In the genomic region with DNA sequence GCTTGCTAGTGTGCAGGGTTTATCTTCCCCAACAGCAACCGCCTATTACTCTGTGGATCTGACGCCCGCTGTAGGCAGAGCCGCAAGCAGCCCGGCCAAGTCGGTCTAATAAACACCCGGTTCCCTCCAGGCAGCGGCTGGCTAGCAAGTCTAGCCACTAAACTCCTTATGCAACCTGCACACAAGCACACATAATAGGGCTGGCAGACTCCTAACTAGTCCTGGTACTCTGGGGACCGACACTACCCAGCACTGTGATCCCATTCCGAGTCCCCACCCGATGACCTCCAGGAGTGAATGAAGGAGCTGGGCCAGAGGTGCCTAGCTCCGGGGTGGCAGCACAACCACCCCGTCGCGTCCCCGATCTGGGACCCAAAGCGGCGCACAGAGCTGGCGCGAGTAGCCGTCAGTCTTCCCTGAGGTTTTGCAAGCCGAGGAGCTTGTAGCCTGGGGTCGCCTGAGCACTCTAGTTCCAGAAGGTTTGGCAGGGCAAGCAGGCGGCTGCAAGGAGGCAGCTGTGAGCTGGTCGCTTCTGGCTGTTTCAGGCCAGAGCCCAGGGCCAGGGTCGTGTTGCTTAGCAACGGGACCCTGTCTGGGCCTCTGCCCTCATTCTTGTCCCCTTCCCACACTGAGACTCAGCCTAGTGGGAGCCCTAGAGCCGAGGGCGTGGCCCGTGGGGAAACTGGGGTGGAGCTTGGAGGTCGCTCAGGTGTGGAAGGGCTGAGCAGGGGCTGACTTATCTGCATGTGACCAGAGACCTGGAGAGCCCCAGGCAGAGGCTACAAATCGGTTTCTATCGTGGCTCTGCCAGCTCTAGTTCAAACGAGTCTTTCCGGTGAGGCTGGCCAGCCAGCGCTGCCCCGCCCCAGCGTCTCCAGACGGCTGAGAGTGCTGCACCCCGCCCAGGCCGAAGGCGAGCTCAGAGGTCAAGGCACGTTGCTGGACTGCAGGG, we compare ENCODE assay signal across 8 mouse cellular contexts.
DNase-seq lines count a peak whose midpoint lies in the region; ATAC-seq lines count a peak whose summit lies in the region.

No protein-coding gene starts in this region.

- H3K27me3 ChIP-seq in hindbrain, embryonic 11.5 days (ENCODE audit: control insufficient read depth, insufficient read depth, low read length), result no peaks in the 10 kb centered on the region
- H3K27me3 ChIP-seq in lung, embryonic 16.5 days (ENCODE audit: control insufficient read depth, insufficient read depth, low read depth, low read length), result no peaks in the 10 kb centered on the region

- no peaks in the 10 kb centered on the region for H3K9me3 ChIP-seq in hindbrain, embryonic 11.5 days (ENCODE audit: control insufficient read depth, low read length)
- H3K9me3 ChIP-seq in lung, embryonic 16.5 days (ENCODE audit: control insufficient read depth, low read length), result no peaks in the 10 kb centered on the region

- peak; percentile 96 for ATAC-seq in hindbrain, embryonic 11.5 days (ENCODE audit: low FRiP score)
- ATAC-seq in lung, embryonic 16.5 days (ENCODE audit: low read depth), result peak; percentile 88
- no peak for ATAC-seq in megakaryocyte progenitor cell, adult 5-6 weeks (replicated peaks; ENCODE audit: poor library complexity)

- H3K36me3 ChIP-seq in hindbrain, embryonic 11.5 days (ENCODE audit: control insufficient read depth, insufficient read depth, low read length), result no peaks in the 10 kb centered on the region
- H3K36me3 ChIP-seq in lung, embryonic 16.5 days (ENCODE audit: control insufficient read depth, insufficient read depth, low read length), result no peaks in the 10 kb centered on the region

- DNase-seq in layer of hippocampus, adult 11-12 months (ENCODE audit: low spot score), result peak; percentile 9
- no peak for DNase-seq in layer of hippocampus, adult 9-10 months (ENCODE audit: low spot score)
- peak; percentile 22 to 36 for DNase-seq in frontal cortex, postnatal 36 days (ENCODE audit: low spot score in 2 of 2)
- DNase-seq in hindbrain, embryonic 11.5 days (ENCODE audit: low spot score), result peak; percentile 87
- DNase-seq in layer of hippocampus, adult 9-11 months, result peak; percentile 7
- DNase-seq in right cerebral cortex, adult 18-20 months, result peak; percentile 25

- peak overlapping the region; percentile 79 for H3K27ac ChIP-seq in hindbrain, embryonic 11.5 days (ENCODE audit: low read depth, low read length)
- peak overlapping the region; percentile 79 for H3K27ac ChIP-seq in lung, embryonic 16.5 days (ENCODE audit: low read length)

- H3K4me3 ChIP-seq in hindbrain, embryonic 11.5 days (ENCODE audit: low read depth, low read length), result peak overlapping the region; percentile 24
- H3K4me3 ChIP-seq in lung, embryonic 16.5 days (ENCODE audit: low read length), result peak overlapping the region; percentile 40

- WGBS in hindbrain, embryonic 11.5 days, result under 1% methylated on average over 43 of the region's 43 CpGs
- WGBS in lung, embryonic 16.5 days, result 1% methylated on average over 43 of the region's 43 CpGs

- no peaks in the 10 kb centered on the region for H3K4me1 ChIP-seq in hindbrain, embryonic 11.5 days (replicated peaks; ENCODE audit: control insufficient read depth, insufficient read depth, low read length)
- peaks cover 18% of the 10 kb centered on the region for H3K4me1 ChIP-seq in lung, embryonic 16.5 days (replicated peaks; ENCODE audit: control insufficient read depth, insufficient read depth, low read length)

- H3K9ac ChIP-seq in hindbrain, embryonic 11.5 days (ENCODE audit: low read depth, low read length), result peak overlapping the region; percentile 42
- H3K9ac ChIP-seq in lung, embryonic 16.5 days (ENCODE audit: low read length), result peak overlapping the region; percentile 53

- peak overlapping the region; percentile 53 for H3K4me2 ChIP-seq in hindbrain, embryonic 11.5 days (replicated peaks; ENCODE audit: low read depth, low read length)
- H3K4me2 ChIP-seq in lung, embryonic 16.5 days (ENCODE audit: low read depth, low read length), result peak overlapping the region; percentile 66
